Mouse (Mus musculus): ENCODE data around the gene Vkorc1l1.
A peak's percentile ranks its signal among the peaks of the same experiment; 100 is the strongest.
"Not testable (repeated sequence)": the region's sequence is repeated elsewhere in the genome, so short reads cannot be mapped to it uniquely, and the experiment has no call there.

The Vkorc1l1 gene

GRCm38 (mm10) chr5:129941495-129942045 is at the start of gene Vkorc1l1:
Vkorc1l1 (plus strand) TSS chr5:129941970.
- DNase-seq (ENCODE audit: extremely low read depth, low read depth) = peak; percentile 86

GRCm38 (mm10) chr5:129895198-129896088 is 46.3 kb upstream of the Vkorc1l1 start, which contains the start of gene Zbed5:
Zbed5 (plus strand) TSS chr5:129895723.
- DNase-seq (ENCODE audit: extremely low read depth, low read depth) = peak; percentile 97

- DNase-seq (ENCODE audit: extremely low read depth, low read depth) = no peak
Observed at GRCm38 (mm10) chr5:129898449-129898848, 43.3 kb upstream of the Vkorc1l1 start, which contains the start of gene Phkg1. Phkg1 (minus strand) TSS chr5:129898549.

GRCm38 (mm10) chr5:129907775-129908174 is 34.0 kb upstream of the Vkorc1l1 start:
- no peak for DNase-seq (ENCODE audit: extremely low read depth, low read depth)

GRCm38 (mm10) chr5:129908242-129908965 is 33.4 kb upstream of the Vkorc1l1 start, which contains the start of gene Nupr1l:
Nupr1l (plus strand) TSS chr5:129908540.
- peak; percentile 72 for DNase-seq (ENCODE audit: extremely low read depth, low read depth)

- no peak for DNase-seq (ENCODE audit: extremely low read depth, low read depth)
Observed at GRCm38 (mm10) chr5:129909147-129909546, 32.6 kb upstream of the Vkorc1l1 start.

GRCm38 (mm10) chr5:129909591-129909990 is 32.2 kb upstream of the Vkorc1l1 start:
- no peak for DNase-seq (ENCODE audit: extremely low read depth, low read depth)

- peak; percentile 51 for DNase-seq (ENCODE audit: extremely low read depth, low read depth)
Observed at GRCm38 (mm10) chr5:129914024-129914423, 27.7 kb upstream of the Vkorc1l1 start.

GRCm38 (mm10) chr5:129915491-129915890 is 26.3 kb upstream of the Vkorc1l1 start:
- not testable (repeated sequence) for DNase-seq (ENCODE audit: extremely low read depth, low read depth)

- DNase-seq (ENCODE audit: extremely low read depth, low read depth) = no peak
Observed at GRCm38 (mm10) chr5:129918065-129918651, 23.6 kb upstream of the Vkorc1l1 start.

- no peak for DNase-seq (ENCODE audit: extremely low read depth, low read depth)
Observed at GRCm38 (mm10) chr5:129918752-129919151, 23.0 kb upstream of the Vkorc1l1 start.

GRCm38 (mm10) chr5:129919320-129919719 is 22.4 kb upstream of the Vkorc1l1 start:
- DNase-seq (ENCODE audit: extremely low read depth, low read depth) = no peak

- DNase-seq (ENCODE audit: extremely low read depth, low read depth) = no peak
Observed at GRCm38 (mm10) chr5:129921972-129922371, 19.8 kb upstream of the Vkorc1l1 start.

- no peak for DNase-seq (ENCODE audit: extremely low read depth, low read depth)
Observed at GRCm38 (mm10) chr5:129924820-129925452, 16.8 kb upstream of the Vkorc1l1 start.

GRCm38 (mm10) chr5:129925933-129926332 is 15.8 kb upstream of the Vkorc1l1 start:
- DNase-seq (ENCODE audit: extremely low read depth, low read depth) = no peak

- DNase-seq (ENCODE audit: extremely low read depth, low read depth) = no peak
Observed at GRCm38 (mm10) chr5:129929924-129930855, 11.6 kb upstream of the Vkorc1l1 start.

- DNase-seq (ENCODE audit: extremely low read depth, low read depth) = no peak
Observed at GRCm38 (mm10) chr5:129936941-129937340, 4.8 kb upstream of the Vkorc1l1 start.

GRCm38 (mm10) chr5:129940281-129940680 is 1.5 kb upstream of the Vkorc1l1 start:
- DNase-seq (ENCODE audit: extremely low read depth, low read depth) = no peak

GRCm38 (mm10) chr5:129940736-129941494 is 855 bp upstream of the Vkorc1l1 start:
- DNase-seq (ENCODE audit: extremely low read depth, low read depth) = peak; percentile 81

Measured in MEL-GATA-1-ER (cell line).